Mouse (Mus musculus): ENCODE measurements around the gene Kcnh2.

- no peak for TF ChIP-seq CTCF (IDR thresholded peaks at IDR 0.05; ENCODE audit: control insufficient read depth, insufficient read depth, insufficient replicate concordance, low read depth, low read length)
- TF ChIP-seq POLR2A (IDR thresholded peaks at IDR 0.05; ENCODE audit: control insufficient read depth, low read depth, low read length) = no peak
Observed at GRCm38 (mm10) chr5:24325251-24325650, 26.2 kb downstream of the Kcnh2 start.

Measured in testis, adult 2 months (tissue).